Mouse (Mus musculus) olfactory bulb, adult 2 months (tissue): ENCODE measurements around the gene Aldh1l1.

Experiments used
- CTCF ChIP-seq: fragments of 200-500 bp; IDR thresholded peaks from 2 replicates; pipeline ENCODE4 v1.5.1; 2012; ENCODE audit warnings: low read depth, mild to moderate bottlenecking, low read length, moderate library complexity; ENCODE audit not compliant: insufficient read depth
- POLR2A ChIP-seq: fragments of 200-500 bp; IDR thresholded peaks from 2 replicates; pipeline ENCODE4 v1.6.1; 2012; ENCODE audit warnings: mild to moderate bottlenecking, low read depth, low read length, moderate library complexity; ENCODE audit not compliant: insufficient read depth

DNA sequence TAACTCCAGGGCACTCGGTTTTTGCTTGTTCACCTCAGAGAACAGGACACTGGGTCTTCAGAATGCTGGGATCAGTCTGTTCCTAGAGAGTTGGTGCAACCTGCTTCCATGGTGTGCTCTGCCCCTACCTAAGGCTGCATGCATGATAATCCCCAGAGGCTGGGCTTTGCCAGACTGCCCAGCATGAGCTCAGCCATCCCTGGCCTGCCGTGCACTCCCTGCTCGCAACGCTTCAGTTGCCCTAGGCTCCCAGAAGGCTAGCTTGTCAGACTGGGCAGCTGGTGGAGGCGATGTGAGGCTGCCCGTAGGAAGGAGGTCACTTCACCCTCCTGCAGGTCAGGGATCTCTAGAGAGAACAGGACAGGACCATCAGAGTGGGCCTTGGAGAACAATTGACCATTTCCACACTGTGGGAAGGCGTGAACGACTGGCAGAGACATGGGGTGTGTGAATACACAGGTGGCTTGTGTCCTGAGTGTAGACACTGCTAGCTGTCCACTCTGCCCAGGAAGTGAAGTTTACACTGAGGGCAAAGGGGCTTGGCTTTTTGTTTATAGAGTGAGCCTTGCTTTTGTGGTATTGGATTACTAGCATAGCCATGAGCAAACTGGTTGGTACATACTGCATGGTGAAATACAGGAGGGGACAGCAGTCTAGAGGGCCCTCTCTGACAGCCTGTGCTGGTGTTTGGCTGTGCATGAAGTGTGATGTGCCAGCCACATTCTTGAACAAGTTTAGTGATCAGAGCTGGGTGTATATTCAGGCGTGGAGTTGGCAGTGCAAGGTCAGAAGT lies 134.8 kb downstream of the Aldh1l1 start:
- no peak for TF ChIP-seq CTCF
- TF ChIP-seq POLR2A = no peak
